Comparison of ENCODE assay signal across 14 mouse cellular contexts in genomic region chr16:57649888-57650287, GRCm38 (mm10). TPM values are rescaled to one million over a fixed set of nuclear protein-coding genes. Genes with fewer than 3 reads are reported as not detected.
DNase-seq lines count a peak whose midpoint lies in the region; ATAC-seq and TF ChIP-seq lines count a peak whose summit lies in the region.
"Had no signal": no experiment of that assay in that cellular context is flagged by ENCODE, and none has a peak within 500 bp of the region (broad histone marks: within the 10 kb centered on the region; RNA-seq: fewer than 3 reads in every experiment).

No protein-coding gene starts in this region.

- H3K36me3 ChIP-seq in limb, embryonic 15.5 days: no peaks in the 10 kb centered on the region
- H3K36me3 ChIP-seq in limb, embryonic 10.5 days: no peaks in the 10 kb centered on the region
- no peaks in the 10 kb centered on the region for H3K36me3 ChIP-seq in kidney, adult 2 months (ENCODE audit: control insufficient read depth, insufficient read depth, low read length)
- no peaks in the 10 kb centered on the region for H3K36me3 ChIP-seq in myocyte (ENCODE audit: control insufficient read depth, insufficient read depth)
- no peaks in the 10 kb centered on the region for H3K36me3 ChIP-seq in forebrain, embryonic 14.5 days (ENCODE audit: control insufficient read depth, insufficient read depth, low read length)
- H3K36me3 ChIP-seq in midbrain, embryonic 15.5 days (replicated peaks): no peaks in the 10 kb centered on the region
- no peaks in the 10 kb centered on the region for H3K36me3 ChIP-seq in hindbrain, embryonic 11.5 days (ENCODE audit: control insufficient read depth, insufficient read depth, low read length)
- H3K36me3 ChIP-seq: embryonic facial prominence, embryonic 15.5 days; liver, embryonic 15.5 days had no signal

- TF ChIP-seq POLR2A in kidney, adult 2 months (IDR thresholded peaks at IDR 0.05; ENCODE audit: low read depth, low read length): no peak
- TF ChIP-seq POLR2A in myocyte (IDR thresholded peaks at IDR 0.05; ENCODE audit: insufficient read length, low read depth): no peak

- TF ChIP-seq CTCF in kidney, adult 2 months (conservative IDR thresholded peaks at IDR 0.05; ENCODE audit: insufficient read depth, insufficient read length, low read depth, low read length): no peak

- no peaks in the 10 kb centered on the region for H3K27me3 ChIP-seq in limb, embryonic 15.5 days
- H3K27me3 ChIP-seq in limb, embryonic 10.5 days (ENCODE audit: low read depth, poor library complexity, severe bottlenecking): no peaks in the 10 kb centered on the region
- H3K27me3 ChIP-seq in kidney, adult 2 months (replicated peaks; ENCODE audit: control insufficient read depth, insufficient read depth, low read length): no peaks in the 10 kb centered on the region
- no peaks in the 10 kb centered on the region for H3K27me3 ChIP-seq in myocyte (ENCODE audit: control insufficient read depth, insufficient read depth, insufficient read length)
- no peaks in the 10 kb centered on the region for H3K27me3 ChIP-seq in forebrain, embryonic 14.5 days (replicated peaks; ENCODE audit: control insufficient read depth, insufficient read depth, low read length)
- no peaks in the 10 kb centered on the region for H3K27me3 ChIP-seq in midbrain, embryonic 15.5 days (replicated peaks)
- H3K27me3 ChIP-seq in hindbrain, embryonic 11.5 days (ENCODE audit: control insufficient read depth, insufficient read depth, low read length): no peaks in the 10 kb centered on the region
- H3K27me3 ChIP-seq: embryonic facial prominence, embryonic 15.5 days; liver, embryonic 15.5 days had no signal

- H3K27ac ChIP-seq in limb, embryonic 15.5 days: no peak overlapping the region
- no peak overlapping the region for H3K27ac ChIP-seq in limb, embryonic 10.5 days
- no peak overlapping the region for H3K27ac ChIP-seq in kidney, adult 2 months (ENCODE audit: insufficient read depth, low read depth, low read length)
- no peak overlapping the region for H3K27ac ChIP-seq in forebrain, embryonic 14.5 days (ENCODE audit: low read depth, low read length)
- no peak overlapping the region for H3K27ac ChIP-seq in midbrain, embryonic 15.5 days
- H3K27ac ChIP-seq in hindbrain, embryonic 11.5 days (ENCODE audit: low read depth, low read length): no peak overlapping the region
- H3K27ac ChIP-seq: embryonic facial prominence, embryonic 15.5 days; liver, embryonic 15.5 days had no signal

- no peaks in the 10 kb centered on the region for H3K79me2 ChIP-seq in myocyte (ENCODE audit: control insufficient read depth, insufficient read depth)

- no peak overlapping the region for H3K4me2 ChIP-seq in limb, embryonic 15.5 days
- H3K4me2 ChIP-seq in myocyte (ENCODE audit: low read depth): peak overlapping the region; percentile 25
- H3K4me2 ChIP-seq in forebrain, embryonic 14.5 days (ENCODE audit: low read length): no peak overlapping the region
- H3K4me2 ChIP-seq in midbrain, embryonic 15.5 days: no peak overlapping the region
- no peak overlapping the region for H3K4me2 ChIP-seq in hindbrain, embryonic 11.5 days (replicated peaks; ENCODE audit: low read depth, low read length)
- H3K4me2 ChIP-seq: embryonic facial prominence, embryonic 15.5 days; liver, embryonic 15.5 days had no signal

- peaks cover 4% of the 10 kb centered on the region; the same call in 1 of the 2 replicates for H3K4me1 ChIP-seq in limb, embryonic 15.5 days
- peaks cover 14% of the 10 kb centered on the region for H3K4me1 ChIP-seq in limb, embryonic 10.5 days
- 0 out of 2 replicates have a peak, but pooled peaks cover 4% of the 10 kb centered on the region for H3K4me1 ChIP-seq in kidney, adult 2 months (ENCODE audit: control insufficient read depth, insufficient read depth, low read length)
- no peaks in the 10 kb centered on the region for H3K4me1 ChIP-seq in forebrain, embryonic 14.5 days (ENCODE audit: control insufficient read depth, insufficient read depth, low read length)
- H3K4me1 ChIP-seq in midbrain, embryonic 15.5 days: no peaks in the 10 kb centered on the region
- no peaks in the 10 kb centered on the region for H3K4me1 ChIP-seq in hindbrain, embryonic 11.5 days (replicated peaks; ENCODE audit: control insufficient read depth, insufficient read depth, low read length)
- H3K4me1 ChIP-seq: embryonic facial prominence, embryonic 15.5 days; liver, embryonic 15.5 days had no signal

- no peak overlapping the region for H3K9ac ChIP-seq in limb, embryonic 15.5 days
- no peak overlapping the region for H3K9ac ChIP-seq in forebrain, embryonic 14.5 days (ENCODE audit: low read length)
- no peak overlapping the region for H3K9ac ChIP-seq in midbrain, embryonic 15.5 days
- H3K9ac ChIP-seq in hindbrain, embryonic 11.5 days (ENCODE audit: low read depth, low read length): no peak overlapping the region
- H3K9ac ChIP-seq: embryonic facial prominence, embryonic 15.5 days; liver, embryonic 15.5 days had no signal

- ATAC-seq in limb, embryonic 15.5 days (ENCODE audit: insufficient number of reproducible peaks, low FRiP score, low TSS enrichment, low read depth): 0 out of 2 replicates have a peak, but pooled peaks have one; percentile 35
- ATAC-seq in forebrain, embryonic 14.5 days: no peak
- ATAC-seq in midbrain, embryonic 15.5 days (replicated peaks): no peak
- ATAC-seq in hindbrain, embryonic 11.5 days (ENCODE audit: low FRiP score): no peak
- ATAC-seq: CD4-positive, CD25-positive, alpha-beta regulatory T cell, adult 4 months; intestine, postnatal 0 days had no signal

- no peak for DNase-seq in limb, embryonic 10.5 days (ENCODE audit: low spot score)
- DNase-seq in adrenal gland, adult 2 months: peak; percentile 64
- peak; percentile 58 for DNase-seq in kidney, adult 2 months
- DNase-seq in forebrain, embryonic 14.5 days (ENCODE audit: low spot score): no peak
- DNase-seq in hindbrain, embryonic 11.5 days (ENCODE audit: low spot score): no peak
- DNase-seq: heart, postnatal 36 days; thymus, postnatal 14 days had no signal

- 56% methylated on average over 2 of the region's 2 CpGs for WGBS in limb, embryonic 15.5 days
- WGBS in limb, embryonic 10.5 days: 88% methylated on average over 2 of the region's 2 CpGs
- WGBS in kidney, adult 2 months: 23% methylated on average over 2 of the region's 2 CpGs
- 74% methylated on average over 2 of the region's 2 CpGs for WGBS in forebrain, embryonic 14.5 days
- 76% methylated on average over 2 of the region's 2 CpGs for whole genome bisulfite sequencing in midbrain, embryonic 15.5 days
- 84% methylated on average over 2 of the region's 2 CpGs for WGBS in hindbrain, embryonic 11.5 days

- no peak overlapping the region for H3K4me3 ChIP-seq in limb, embryonic 15.5 days
- no peak overlapping the region for H3K4me3 ChIP-seq in limb, embryonic 10.5 days
- H3K4me3 ChIP-seq in kidney, adult 2 months (ENCODE audit: insufficient read depth, low read depth, low read length): no peak overlapping the region
- no peak overlapping the region for H3K4me3 ChIP-seq in myocyte
- H3K4me3 ChIP-seq in forebrain, embryonic 14.5 days (ENCODE audit: low read depth, low read length): no peak overlapping the region
- no peak overlapping the region for H3K4me3 ChIP-seq in midbrain, embryonic 15.5 days
- no peak overlapping the region for H3K4me3 ChIP-seq in hindbrain, embryonic 11.5 days (ENCODE audit: low read depth, low read length)
- H3K4me3 ChIP-seq: embryonic facial prominence, embryonic 15.5 days; liver, embryonic 15.5 days had no signal

- H3K9me3 ChIP-seq in limb, embryonic 15.5 days: no peaks in the 10 kb centered on the region
- no peaks in the 10 kb centered on the region for H3K9me3 ChIP-seq in limb, embryonic 10.5 days (replicated peaks)
- no peaks in the 10 kb centered on the region for H3K9me3 ChIP-seq in forebrain, embryonic 14.5 days (replicated peaks; ENCODE audit: control insufficient read depth, low read length)
- no peaks in the 10 kb centered on the region for H3K9me3 ChIP-seq in midbrain, embryonic 15.5 days
- H3K9me3 ChIP-seq in hindbrain, embryonic 11.5 days (ENCODE audit: control insufficient read depth, low read length): no peaks in the 10 kb centered on the region
- H3K9me3 ChIP-seq: embryonic facial prominence, embryonic 15.5 days; liver, embryonic 15.5 days had no signal

- H3ac ChIP-seq in myocyte (ENCODE audit: control insufficient read depth, insufficient read length): no peak overlapping the region

TF ChIP-seq in myocyte, 11 proteins besides CTCF, POLR2A, EP300 and RAD21:
- no peak for TF ChIP-seq MYOG (IDR thresholded peaks at IDR 0.05; ENCODE audit: control insufficient read depth in 1 of 3, insufficient read depth in 1 of 3, insufficient read length in 2 of 3, low read depth in 2 of 3)
- TF ChIP-seq USF1 (IDR thresholded peaks at IDR 0.05; ENCODE audit: low read depth): peak; percentile 19
- no peak for TF ChIP-seq MYOD1 (IDR thresholded peaks at IDR 0.05; ENCODE audit: control insufficient read depth in 1 of 3, insufficient read length in 2 of 3, low read depth in 2 of 3)

RNA-seq across cellular contexts. Expression of gene Cmss1, which starts 43.2 kb away (rescaled TPM):
- polyA plus RNA-seq in limb, embryonic 15.5 days (2015; fragmentation: Nextera tagmentation; extraction: Ambion mirVana): 37.0 and 41.8 TPM in 2 replicates
- 53.7 and 67.5 TPM in 2 replicates for polyA plus RNA-seq in limb, embryonic 10.5 days (2016; fragmentation: Nextera tagmentation; extraction: Ambion mirVana)
- 10 to 100 TPM; 14.3 to 19.6 TPM for total RNA-seq in adrenal gland, adult 2 months (2021)
- polyA plus RNA-seq in adrenal gland, adult 2 months (2012; rRNA removed): 9.7 and 11.4 TPM in 2 replicates
- polyA plus RNA-seq in kidney, adult 2 months (2012; rRNA removed): 4.4 and 7.2 TPM in 2 replicates
- polyA plus RNA-seq in myocyte (2012; fragmentation: generic; extraction: Trizol): 26.5 TPM
- polyA plus RNA-seq in forebrain, embryonic 14.5 days (2014; fragmentation: Nextera tagmentation; extraction: Ambion mirVana): 35.7 and 41.0 TPM in 2 replicates
- 35.0 and 36.4 TPM in 2 replicates for polyA plus RNA-seq in midbrain, embryonic 15.5 days (2015; fragmentation: Nextera tagmentation; extraction: Ambion mirVana)
- 48.6 and 51.1 TPM in 2 replicates for polyA plus RNA-seq in hindbrain, embryonic 11.5 days (2014; fragmentation: Nextera tagmentation; extraction: Ambion mirVana)

Comparison
In these comparisons a context has a peak if more than half of its experiments do, and no peak if none do; other contexts are left out.
1. DNase-seq: peak in adrenal gland, adult 2 months (single experiment) and kidney, adult 2 months (single experiment); none in limb, embryonic 10.5 days (single experiment), forebrain, embryonic 14.5 days (single experiment) and hindbrain, embryonic 11.5 days (single experiment).